In genomic region chr14:57797991-57798931, GRCm38 (mm10) we compare ENCODE assay signal across 8 mouse cellular contexts. TPM values are rescaled to one million over a fixed set of nuclear protein-coding genes. Genes with fewer than 3 reads are reported as not detected.
DNase-seq lines count a peak whose midpoint lies in the region; ATAC-seq and TF ChIP-seq lines count a peak whose summit lies in the region.

Sap18 (plus strand) TSS chr14:57798180.

- peak within 1 kb of the TSS; percentile 77 for H3K27ac ChIP-seq in embryonic facial prominence, embryonic 14.5 days (replicated peaks; ENCODE audit: low read depth, low read length)
- H3K27ac ChIP-seq in heart, adult 2 months = peak within 1 kb of the TSS; percentile 83
- peak within 1 kb of the TSS; percentile 73 for H3K27ac ChIP-seq in limb, embryonic 13.5 days
- peak within 1 kb of the TSS; percentile 76 for H3K27ac ChIP-seq in midbrain, embryonic 16.5 days (ENCODE audit: low read length)

- H3K4me2 ChIP-seq in embryonic facial prominence, embryonic 14.5 days (ENCODE audit: low read depth, low read length) = peak within 1 kb of the TSS; percentile 63
- peak within 1 kb of the TSS; percentile 84 for H3K4me2 ChIP-seq in limb, embryonic 13.5 days (replicated peaks)
- H3K4me2 ChIP-seq in midbrain, embryonic 16.5 days (ENCODE audit: low read length) = peak within 1 kb of the TSS; percentile 64

- H3K9me3 ChIP-seq in embryonic facial prominence, embryonic 14.5 days (ENCODE audit: control insufficient read depth, low read length) = no peaks in the 10 kb centered on the region
- H3K9me3 ChIP-seq in limb, embryonic 13.5 days = no peaks in the 10 kb centered on the region
- no peaks in the 10 kb centered on the region for H3K9me3 ChIP-seq in midbrain, embryonic 16.5 days (replicated peaks; ENCODE audit: control insufficient read depth, low read length, poor library complexity, severe bottlenecking)

- ATAC-seq in embryonic facial prominence, embryonic 14.5 days (ENCODE audit: low read depth) = peak; percentile 98
- ATAC-seq in limb, embryonic 13.5 days (ENCODE audit: low FRiP score, low read depth) = peak; percentile 95
- peak; percentile 98 for ATAC-seq in midbrain, embryonic 16.5 days

- peak within 1 kb of the TSS; percentile 87 for H3K9ac ChIP-seq in embryonic facial prominence, embryonic 14.5 days (ENCODE audit: low read depth, low read length)
- peak within 1 kb of the TSS; percentile 96 for H3K9ac ChIP-seq in heart, adult 2 months (ENCODE audit: low read depth, low read length)
- peak within 1 kb of the TSS; percentile 91 for H3K9ac ChIP-seq in limb, embryonic 13.5 days
- peak within 1 kb of the TSS; percentile 75 for H3K9ac ChIP-seq in midbrain, embryonic 16.5 days (ENCODE audit: low read depth, low read length)

- peaks cover 20% of the 10 kb centered on the region for H3K36me3 ChIP-seq in embryonic facial prominence, embryonic 14.5 days (ENCODE audit: control insufficient read depth, insufficient read depth, low read length)
- peaks cover 17% of the 10 kb centered on the region for H3K36me3 ChIP-seq in heart, adult 2 months (ENCODE audit: control insufficient read depth, insufficient read depth, low read length)
- H3K36me3 ChIP-seq in limb, embryonic 13.5 days = peaks cover 26% of the 10 kb centered on the region
- peaks cover 9% of the 10 kb centered on the region for H3K36me3 ChIP-seq in midbrain, embryonic 16.5 days (ENCODE audit: control insufficient read depth, insufficient read depth, low read length)

- peaks cover 3% of the 10 kb centered on the region; the same call in 1 of the 2 replicates for H3K79me2 ChIP-seq in heart, adult 2 months (replicated peaks; ENCODE audit: control insufficient read depth, insufficient read depth, low read length)

- H3K4me1 ChIP-seq in embryonic facial prominence, embryonic 14.5 days (ENCODE audit: control insufficient read depth, insufficient read depth, low read length) = peaks cover 12% of the 10 kb centered on the region
- peaks cover 6% of the 10 kb centered on the region for H3K4me1 ChIP-seq in heart, adult 2 months (ENCODE audit: control insufficient read depth, insufficient read depth, low read length)
- H3K4me1 ChIP-seq in limb, embryonic 13.5 days = peaks cover 14% of the 10 kb centered on the region
- H3K4me1 ChIP-seq in midbrain, embryonic 16.5 days (ENCODE audit: control insufficient read depth, insufficient read depth, low read length) = peaks cover 20% of the 10 kb centered on the region

- peak within 1 kb of the TSS; percentile 85 for H3K4me3 ChIP-seq in embryonic facial prominence, embryonic 14.5 days (ENCODE audit: low read depth, low read length)
- H3K4me3 ChIP-seq in heart, adult 2 months = peak within 1 kb of the TSS; percentile 94
- H3K4me3 ChIP-seq in limb, embryonic 13.5 days = peak within 1 kb of the TSS; percentile 86
- peak within 1 kb of the TSS; percentile 61 for H3K4me3 ChIP-seq in midbrain, embryonic 16.5 days (ENCODE audit: low read depth, low read length)

- under 1% methylated on average over 53 of the region's 99 CpGs for WGBS in embryonic facial prominence, embryonic 14.5 days
- WGBS in heart, adult 2 months = under 1% methylated on average over 99 of the region's 99 CpGs
- under 1% methylated on average over 86 of the region's 99 CpGs for WGBS in limb, embryonic 13.5 days
- WGBS in midbrain, embryonic 16.5 days = under 1% methylated on average over 92 of the region's 99 CpGs

- TF ChIP-seq EP300 in heart, adult 2 months (IDR thresholded peaks at IDR 0.05; ENCODE audit: insufficient read depth, low read depth, low read length) = peak; percentile 44; the same call in 1 of the 2 replicates

- intact Hi-C loops in heart, adult 2 months (cut with DNase I) = loop anchor here (1.0 to 10.0 kb wide), 5 partner anchors 29 to 199 kb away; partner anchors contain the start of genes Gm49361, Mrpl57 and Ska3

- no peaks in the 10 kb centered on the region for H3K27me3 ChIP-seq in embryonic facial prominence, embryonic 14.5 days (replicated peaks; ENCODE audit: control insufficient read depth, insufficient read depth, low read length)
- no peaks in the 10 kb centered on the region for H3K27me3 ChIP-seq in heart, adult 2 months (ENCODE audit: control insufficient read depth, insufficient read depth, low read length)
- no peaks in the 10 kb centered on the region for H3K27me3 ChIP-seq in limb, embryonic 13.5 days
- no peaks in the 10 kb centered on the region for H3K27me3 ChIP-seq in midbrain, embryonic 16.5 days (ENCODE audit: control insufficient read depth, insufficient read depth, low read depth, low read length)

- TF ChIP-seq CTCF in heart, adult 2 months (IDR thresholded peaks at IDR 0.05) = no peak

- DNase-seq in 3T3-L1 (ENCODE audit: low read depth, low spot score) = peak; percentile 99
- peak; percentile 88 to 93 for DNase-seq in adrenal gland, postnatal 4 days (ENCODE audit: low spot score in 2 of 2)
- DNase-seq in embryonic facial prominence, embryonic 14.5 days (ENCODE audit: low spot score) = peak; percentile 100
- DNase-seq in heart, adult 2 months = peak; percentile 96 to 98
- DNase-seq in kidney, adult 8-10 months = peak; percentile 98
- peak; percentile 89 to 98 for DNase-seq in spleen, postnatal 10 days (ENCODE audit: low spot score in 2 of 2)

- TF ChIP-seq POLR2A in heart, adult 2 months (IDR thresholded peaks at IDR 0.05; ENCODE audit: insufficient read depth, low read depth, low read length) = peak; percentile 44

RNA-seq across cellular contexts. Expression of gene Sap18, which starts in this region (rescaled TPM):
- 10 to 100 TPM; 62.5 to 77.9 TPM for total RNA-seq in adrenal gland, postnatal 4 days (2021)
- polyA plus RNA-seq in embryonic facial prominence, embryonic 14.5 days (2014; fragmentation: Nextera tagmentation; extraction: Ambion mirVana) = 19.6 and 48.6 TPM in 2 replicates
- total RNA-seq in heart, adult 2 months (2021) = 10 to 100 TPM; 74.8 to 80.2 TPM
- polyA plus RNA-seq in heart, adult 2 months (2012; rRNA removed) = 4.0 and 5.6 TPM in 2 replicates
- polyA plus RNA-seq in limb, embryonic 13.5 days (2015; fragmentation: Nextera tagmentation; extraction: Ambion mirVana) = 25.9 and 30.2 TPM in 2 replicates
- polyA plus RNA-seq in midbrain, embryonic 16.5 days (2015; fragmentation: Nextera tagmentation; extraction: Ambion mirVana) = 24.3 and 29.9 TPM in 2 replicates

Comparison
In these comparisons a context has a peak if more than half of its experiments do, and no peak if none do; other contexts are left out.
1. Peak in every context shown above with its lines: DNase-seq, ATAC-seq, H3K4me3 ChIP-seq and H3K27ac ChIP-seq.